Mouse (Mus musculus): Measurements from ENCODE around the gene Ttc6.

- TF ChIP-seq CTCF (IDR thresholded peaks at IDR 0.05; ENCODE audit: borderline replicate concordance, insufficient read depth, low read length): no peak
- TF ChIP-seq POLR2A (IDR thresholded peaks at IDR 0.05; ENCODE audit: low read depth, low read length): no peak
Observed at GRCm38 (mm10) chr12:57549667-57550160, 14.2 kb upstream of the Ttc6 start.

Data from embryonic fibroblast, embryonic 13.5 days (primary cell).